Mouse (Mus musculus): ENCODE data around the gene Bpifb1. TPM values are rescaled to one million over a fixed set of nuclear protein-coding genes. Genes with fewer than 3 reads are reported as not detected.
"Not testable (repeated sequence)": the region's sequence is repeated elsewhere in the genome, so short reads cannot be mapped to it uniquely, and the experiment has no call there.

Bpifb1 gene
- polyA plus RNA-seq, 1 experiment: 0.21 TPM

GRCm38 (mm10) chr2:154255770-154256169, 65.2 kb downstream of the Bpifb1 start:
- TF ChIP-seq CTCF (IDR thresholded peaks at IDR 0.05; ENCODE audit: borderline replicate concordance, extremely low read depth, insufficient read depth, insufficient read length) (no peak), POLR2A (IDR thresholded peaks at IDR 0.05; ENCODE audit: borderline replicate concordance, extremely low read depth, insufficient read depth, insufficient read length, poor library complexity, severe bottlenecking) (no peak)

GRCm38 (mm10) chr2:154257554-154257953, 66.9 kb downstream of the Bpifb1 start, which contains the start of gene Bpifb9a:
Gene Bpifb9a (plus strand): TSS chr2:154257854.
- not testable (repeated sequence) for DNase-seq (ENCODE audit: low read depth)

More at GRCm38 (mm10) chr2:154255770-154256169, 65.2 kb downstream of the Bpifb1 start:
- DNase-seq (ENCODE audit: low read depth): no peak

GRCm38 (mm10) chr2:154264397-154264796, 73.8 kb downstream of the Bpifb1 start:
- not testable (repeated sequence) for DNase-seq (ENCODE audit: low read depth)

Other genes with a start within 250 kb of the Bpifb1 start
- gene Bpifa6, start 215.9 kb upstream of the Bpifb1 start, polyA plus RNA-seq (2012; rRNA removed): not detected in 2 replicates
- not detected in 2 replicates for gene Bpifa2, start 182.6 kb upstream of the Bpifb1 start, polyA plus RNA-seq (2012; rRNA removed)
- gene Bpifa3, start 60.5 kb upstream of the Bpifb1 start, polyA plus RNA-seq (2012; rRNA removed): not detected in 2 replicates
- gene Bpifa1, start 47.9 kb upstream of the Bpifb1 start, polyA plus RNA-seq (2012; rRNA removed): not detected in 2 replicates
- not detected in 2 replicates for gene Bpifa5, start 28.2 kb upstream of the Bpifb1 start, polyA plus RNA-seq (2012; rRNA removed)
- 0.39 and 0.49 TPM in 2 replicates for gene Bpifb5, start 32.9 kb downstream of the Bpifb1 start, polyA plus RNA-seq (2012; rRNA removed)
- not detected in 2 replicates for gene Bpifb9a, start 67.0 kb downstream of the Bpifb1 start, polyA plus RNA-seq (2012; rRNA removed)
- not detected in 2 replicates for gene Bpifb9b, start 116.4 kb downstream of the Bpifb1 start, polyA plus RNA-seq (2012; rRNA removed)
- gene Cdk5rap1, start 182.2 kb downstream of the Bpifb1 start, polyA plus RNA-seq (2012; rRNA removed): 16.5 and 16.6 TPM in 2 replicates
- 9.9 and 11.6 TPM in 2 replicates for gene Snta1, start 217.3 kb downstream of the Bpifb1 start, polyA plus RNA-seq (2012; rRNA removed)
- 46.3 and 51.1 TPM in 2 replicates for gene Cbfa2t2, start 245.7 kb downstream of the Bpifb1 start, polyA plus RNA-seq (2012; rRNA removed)

Data from brain, embryonic 14.5 days (tissue).